Mouse (Mus musculus): ENCODE data around the gene Rdh19. TPM values are rescaled to one million over a fixed set of nuclear protein-coding genes. Genes with fewer than 3 reads are reported as not detected.
"Not testable (repeated sequence)": the region's sequence is repeated elsewhere in the genome, so short reads cannot be mapped to it uniquely, and the experiment has no call there.

The Rdh19 gene
- polyA plus RNA-seq, 1 experiment, result not detected

DNA sequence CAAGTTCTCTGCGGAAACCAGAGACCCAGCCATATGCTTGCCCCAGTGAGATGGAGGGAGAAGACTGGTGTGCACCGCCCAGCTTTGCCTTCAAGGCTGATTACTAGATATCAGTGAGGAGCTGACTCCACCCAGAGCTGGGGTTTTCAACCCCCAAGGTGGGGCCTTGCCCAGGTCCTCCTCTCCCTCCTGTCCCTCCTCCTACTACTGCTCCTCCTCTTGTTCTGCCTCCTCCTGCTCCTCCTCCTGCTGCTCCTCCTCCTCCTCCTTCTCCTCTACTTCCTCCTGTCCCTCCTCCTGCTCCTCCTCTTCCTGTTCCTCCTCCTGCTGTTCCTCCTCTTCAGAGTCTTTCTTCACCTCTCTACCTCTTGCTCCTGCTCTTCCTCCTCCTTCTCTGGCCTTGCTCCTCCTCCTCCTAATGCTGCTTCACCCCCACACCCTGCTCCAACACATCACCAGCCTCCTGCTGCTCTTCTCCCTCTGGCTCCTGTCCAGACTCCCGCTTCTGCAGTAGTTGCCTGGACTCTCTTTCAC, 29.5 kb downstream of the Rdh19 start:
- Histone ChIP-seq H3K27ac (ENCODE audit: control insufficient read depth, insufficient read depth, low read depth, low read length) (no peak overlapping the region), H3K4me1 (ENCODE audit: control insufficient read depth, insufficient read depth, low read length) (no peaks in the 10 kb centered on the region), H3K36me3 (ENCODE audit: control insufficient read depth, insufficient read depth, low read length) (no peaks in the 10 kb centered on the region), H3K27me3 (ENCODE audit: control insufficient read depth, insufficient read depth, low read length) (no peaks in the 10 kb centered on the region), H3K4me3 (ENCODE audit: control insufficient read depth, low read depth, low read length) (no peak overlapping the region)
- TF ChIP-seq POLR2A (IDR thresholded peaks at IDR 0.05; ENCODE audit: control insufficient read depth, low read depth, low read length) (peak; percentile 35; the same call in 1 of the 2 replicates), CTCF (IDR thresholded peaks at IDR 0.05; ENCODE audit: control insufficient read depth, insufficient read depth, insufficient replicate concordance, low read depth, low read length) (no peak)

DNA sequence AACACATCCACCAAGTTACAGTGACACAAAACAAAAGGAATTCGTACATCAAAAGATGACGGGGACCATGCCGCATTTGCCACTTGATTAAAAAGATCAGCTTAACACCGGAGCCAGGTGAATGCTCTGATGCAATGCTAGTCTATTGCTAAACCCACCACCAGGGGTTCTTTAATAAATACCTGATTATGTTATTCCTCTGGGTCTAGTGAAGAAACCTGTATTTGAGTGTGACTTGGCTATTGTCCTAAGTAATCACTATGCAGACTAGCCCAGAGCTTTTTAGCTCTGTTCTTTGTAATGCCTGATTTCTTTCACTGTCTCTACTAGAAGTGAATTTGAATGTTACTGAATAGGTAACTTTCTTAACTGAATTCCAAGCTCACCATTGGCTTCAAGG, 31.3 kb downstream of the Rdh19 start:
- TF ChIP-seq POLR2A (IDR thresholded peaks at IDR 0.05; ENCODE audit: control insufficient read depth, low read depth, low read length), result no peak
- TF ChIP-seq CTCF (IDR thresholded peaks at IDR 0.05; ENCODE audit: control insufficient read depth, insufficient read depth, insufficient replicate concordance, low read depth, low read length), result no peak
- no peak overlapping the region for H3K4me3 ChIP-seq (ENCODE audit: control insufficient read depth, low read depth, low read length)

DNA sequence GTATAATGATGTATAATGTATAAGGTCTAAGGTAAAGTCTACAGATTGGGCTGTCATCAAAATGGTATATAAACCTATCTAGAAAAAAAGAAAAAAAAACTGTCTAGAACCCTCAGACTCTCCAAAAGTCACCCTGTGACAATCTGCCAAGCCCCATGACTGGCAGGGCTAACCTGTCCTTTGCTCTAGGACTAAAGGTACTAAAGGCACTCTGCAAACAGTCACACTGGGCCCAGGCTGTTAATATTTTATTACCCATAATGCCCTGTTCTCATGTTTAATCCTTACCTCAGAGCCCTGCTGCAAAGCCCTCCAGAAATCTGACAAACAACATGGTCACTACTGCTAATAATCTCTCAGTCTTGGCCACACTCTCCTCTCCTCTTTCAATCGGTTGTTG, 36.8 kb downstream of the Rdh19 start:
- Histone ChIP-seq H3K27ac (ENCODE audit: control insufficient read depth, insufficient read depth, low read depth, low read length) (no peak overlapping the region), H3K27me3 (ENCODE audit: control insufficient read depth, insufficient read depth, low read length) (no peaks in the 10 kb centered on the region), H3K4me1 (ENCODE audit: control insufficient read depth, insufficient read depth, low read length) (no peaks in the 10 kb centered on the region), H3K4me3 (ENCODE audit: control insufficient read depth, low read depth, low read length) (no peak overlapping the region), H3K36me3 (ENCODE audit: control insufficient read depth, insufficient read depth, low read length) (no peaks in the 10 kb centered on the region)
- TF ChIP-seq POLR2A (IDR thresholded peaks at IDR 0.05; ENCODE audit: control insufficient read depth, low read depth, low read length), result no peak
- TF ChIP-seq CTCF (IDR thresholded peaks at IDR 0.05; ENCODE audit: control insufficient read depth, insufficient read depth, insufficient replicate concordance, low read depth, low read length), result no peak

More for the DNA sequence above, 31.3 kb downstream of the Rdh19 start:
- H3K27me3 ChIP-seq (ENCODE audit: control insufficient read depth, insufficient read depth, low read length), result no peaks in the 10 kb centered on the region
- H3K4me1 ChIP-seq (ENCODE audit: control insufficient read depth, insufficient read depth, low read length), result no peaks in the 10 kb centered on the region
- no peaks in the 10 kb centered on the region for H3K36me3 ChIP-seq (ENCODE audit: control insufficient read depth, insufficient read depth, low read length)
- no peak overlapping the region for H3K27ac ChIP-seq (ENCODE audit: control insufficient read depth, insufficient read depth, low read depth, low read length)

DNA sequence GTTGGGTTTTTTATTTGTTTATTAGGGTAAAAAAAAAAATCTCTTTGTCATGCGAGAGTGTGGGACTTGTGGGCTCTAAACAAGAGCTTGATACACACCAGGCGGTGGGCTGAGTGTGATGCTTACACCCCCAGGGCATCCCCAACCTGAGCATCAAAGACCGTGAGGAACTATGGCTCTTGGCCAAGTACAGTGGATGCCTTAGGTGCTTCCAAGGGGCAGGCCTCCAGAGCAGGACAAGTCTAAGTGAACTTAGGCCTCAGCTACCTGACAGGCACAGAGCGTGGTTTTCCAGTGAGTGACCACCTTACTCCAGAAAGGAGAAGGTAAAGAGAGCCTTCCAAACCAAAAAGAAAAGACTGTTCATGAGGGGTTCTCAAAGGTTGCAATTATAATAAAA, 37.2 kb downstream of the Rdh19 start:
- H3K4me1 ChIP-seq (ENCODE audit: control insufficient read depth, insufficient read depth, low read length), result no peaks in the 10 kb centered on the region
- H3K4me3 ChIP-seq (ENCODE audit: control insufficient read depth, low read depth, low read length), result no peak overlapping the region
- H3K27me3 ChIP-seq (ENCODE audit: control insufficient read depth, insufficient read depth, low read length), result no peaks in the 10 kb centered on the region
- no peaks in the 10 kb centered on the region for H3K36me3 ChIP-seq (ENCODE audit: control insufficient read depth, insufficient read depth, low read length)
- no peak for TF ChIP-seq CTCF (IDR thresholded peaks at IDR 0.05; ENCODE audit: control insufficient read depth, insufficient read depth, insufficient replicate concordance, low read depth, low read length)
- no peak for TF ChIP-seq POLR2A (IDR thresholded peaks at IDR 0.05; ENCODE audit: control insufficient read depth, low read depth, low read length)
- H3K27ac ChIP-seq (ENCODE audit: control insufficient read depth, insufficient read depth, low read depth, low read length), result no peak overlapping the region

DNA sequence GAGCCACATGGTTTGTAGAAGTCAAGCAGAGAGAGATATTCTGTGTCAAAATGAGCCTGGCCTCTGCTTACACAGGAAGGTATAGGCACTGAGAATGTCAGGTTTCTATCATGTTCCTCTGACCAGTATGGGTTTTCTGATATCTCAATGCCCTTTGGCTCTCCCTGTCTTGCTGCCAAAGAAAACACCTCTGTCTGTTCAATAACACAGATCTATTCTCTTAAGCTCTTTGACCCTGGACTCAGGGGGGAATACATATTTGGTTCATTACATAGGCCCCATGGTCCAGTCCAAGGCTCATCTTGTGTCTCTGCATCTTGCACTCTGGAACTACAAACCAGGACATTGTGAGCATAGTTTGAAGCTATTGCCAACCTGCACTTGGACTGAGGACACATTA, 38.9 kb downstream of the Rdh19 start, which contains the start of gene Rdh7:
Rdh7 (minus strand) TSS at position 213 of the 400 bp plus-strand sequence.
- no peaks in the 10 kb centered on the region for H3K4me1 ChIP-seq (ENCODE audit: control insufficient read depth, insufficient read depth, low read length)
- TF ChIP-seq CTCF (IDR thresholded peaks at IDR 0.05; ENCODE audit: control insufficient read depth, insufficient read depth, insufficient replicate concordance, low read depth, low read length) (no peak), POLR2A (IDR thresholded peaks at IDR 0.05; ENCODE audit: control insufficient read depth, low read depth, low read length) (no peak)
- H3K36me3 ChIP-seq (ENCODE audit: control insufficient read depth, insufficient read depth, low read length), result no peaks in the 10 kb centered on the region
- H3K27me3 ChIP-seq (ENCODE audit: control insufficient read depth, insufficient read depth, low read length), result no peaks in the 10 kb centered on the region
- no peak within 1 kb of the TSS for H3K27ac ChIP-seq (ENCODE audit: control insufficient read depth, insufficient read depth, low read depth, low read length)
- H3K4me3 ChIP-seq (ENCODE audit: control insufficient read depth, low read depth, low read length), result no peak within 1 kb of the TSS

DNA sequence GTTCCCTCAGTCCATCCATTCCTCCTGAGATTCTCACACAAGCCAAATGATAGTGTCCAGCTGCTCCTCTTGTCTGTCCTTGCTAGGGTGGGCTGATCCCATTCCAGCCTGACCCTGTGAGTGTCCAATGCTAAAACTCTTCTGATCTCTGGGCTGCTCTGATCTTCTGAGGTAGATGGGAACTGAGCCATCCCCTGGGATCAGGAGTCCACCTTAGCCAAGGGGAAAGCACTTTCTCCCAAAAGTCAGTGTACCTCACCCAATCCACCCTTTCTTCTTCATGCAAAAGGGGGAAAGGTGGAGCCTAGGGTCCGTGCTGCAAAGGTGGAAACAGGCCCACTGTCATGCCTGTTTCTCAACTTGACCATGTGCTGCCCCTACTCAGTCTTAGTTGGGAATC, 41.8 kb downstream of the Rdh19 start:
- H3K4me1 ChIP-seq (ENCODE audit: control insufficient read depth, insufficient read depth, low read length), result no peaks in the 10 kb centered on the region
- no peaks in the 10 kb centered on the region for H3K36me3 ChIP-seq (ENCODE audit: control insufficient read depth, insufficient read depth, low read length)
- H3K27ac ChIP-seq (ENCODE audit: control insufficient read depth, insufficient read depth, low read depth, low read length), result no peak overlapping the region
- no peak overlapping the region for H3K4me3 ChIP-seq (ENCODE audit: control insufficient read depth, low read depth, low read length)
- H3K27me3 ChIP-seq (ENCODE audit: control insufficient read depth, insufficient read depth, low read length), result no peaks in the 10 kb centered on the region
- TF ChIP-seq POLR2A (IDR thresholded peaks at IDR 0.05; ENCODE audit: control insufficient read depth, low read depth, low read length) (no peak), CTCF (IDR thresholded peaks at IDR 0.05; ENCODE audit: control insufficient read depth, insufficient read depth, insufficient replicate concordance, low read depth, low read length) (no peak)

DNA sequence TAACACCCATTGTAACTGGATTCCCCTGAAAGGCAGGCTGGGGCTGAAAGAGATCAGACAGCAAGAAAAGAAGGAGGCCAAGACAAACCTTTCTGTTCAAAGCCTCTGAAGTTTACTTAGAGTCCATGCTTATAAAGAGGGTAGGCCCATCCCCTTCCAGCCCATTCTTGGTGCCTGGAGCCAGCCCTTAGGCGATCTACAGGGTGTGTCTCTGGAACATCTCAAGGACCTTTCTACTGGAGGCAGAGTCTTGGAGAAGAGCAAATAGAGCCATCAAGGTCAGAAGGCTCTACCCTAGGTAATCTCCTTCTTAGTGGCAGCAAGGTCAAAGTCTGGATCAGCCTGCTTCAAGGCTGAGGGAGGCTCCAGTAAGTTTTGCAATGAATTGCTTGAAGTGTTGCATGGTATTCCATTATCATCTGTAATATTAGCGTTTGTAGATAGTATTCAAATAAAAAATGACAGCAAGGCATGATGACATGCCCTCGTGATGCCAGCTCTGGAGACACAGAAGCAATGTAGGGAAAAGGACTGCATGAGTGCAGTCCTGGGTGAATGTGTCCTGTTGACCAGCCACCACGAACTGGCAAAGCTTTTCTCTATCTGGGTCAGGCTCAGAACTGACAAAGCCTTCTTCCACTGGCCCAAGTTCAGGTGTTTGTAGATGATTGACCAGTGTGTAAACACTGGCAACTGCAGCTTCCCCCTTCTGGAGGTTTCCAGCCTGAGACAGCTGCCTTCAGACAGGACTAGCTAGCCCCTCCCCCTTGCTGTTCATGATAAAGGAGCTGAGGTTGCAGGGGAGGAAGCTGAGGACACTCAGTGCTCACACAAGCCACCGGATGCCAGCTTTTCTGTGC, 43.7 kb downstream of the Rdh19 start:
- not testable (repeated sequence) for H3K4me3 ChIP-seq (ENCODE audit: control insufficient read depth, low read depth, low read length); H3K4me1 ChIP-seq (ENCODE audit: control insufficient read depth, insufficient read depth, low read length); H3K27ac ChIP-seq (ENCODE audit: control insufficient read depth, insufficient read depth, low read depth, low read length); H3K36me3 ChIP-seq (ENCODE audit: control insufficient read depth, insufficient read depth, low read length); H3K27me3 ChIP-seq (ENCODE audit: control insufficient read depth, insufficient read depth, low read length)
